Mouse (Mus musculus) layer of hippocampus, adult 2 months (tissue): Measurements from ENCODE around the gene Secisbp2. TPM values are rescaled to one million over a fixed set of nuclear protein-coding genes. Genes with fewer than 3 reads are reported as not detected.
"Not testable (repeated sequence)": the region's sequence is repeated elsewhere in the genome, so short reads cannot be mapped to it uniquely, and the experiment has no call there.

Source experiments
- DNase-seq, 2 experiments: peaks; one replicate each; pipeline ENCODE4 v3.0.0; 2022; ENCODE audit warnings: low spot score in 2 of 2
- H3K27ac ChIP-seq: fragments of 200-600 bp; 2 replicates; pipeline ENCODE4 v1.8.1; 2022
- H3K4me3 ChIP-seq: fragments of 200-600 bp; 2 replicates; pipeline ENCODE4 v1.8.1; 2022; ENCODE audit warnings: mild to moderate bottlenecking
- CTCF ChIP-seq: fragments of 200-600 bp; conservative IDR thresholded peaks from 2 replicates; pipeline ENCODE4 v1.8.1; 2022; ENCODE audit warnings: antibody characterized with exemption, mild to moderate bottlenecking, moderate library complexity
- total RNA-seq, 2 experiments: library from RNA; stranded (reverse); gene quantifications; 2 replicates each; pipeline ENCODE4 v1.2.3; 2021

The Secisbp2 gene
- total RNA-seq, 2 experiments from 2014 or later: 22.5 to 22.9 TPM

GRCm38 (mm10) chr13:51646362-51647027, 5.0 kb upstream of the Secisbp2 start:
- Histone ChIP-seq H3K27ac (no peak overlapping the region), H3K4me3 (no peak overlapping the region)
- DNase-seq: no peak
- TF ChIP-seq CTCF: no peak

- DNase-seq: no peak
- TF ChIP-seq CTCF: no peak
- Histone ChIP-seq H3K4me3 (no peak overlapping the region), H3K27ac (no peak overlapping the region)
Measured at GRCm38 (mm10) chr13:51647770-51648169, 3.7 kb upstream of the Secisbp2 start.

DNA sequence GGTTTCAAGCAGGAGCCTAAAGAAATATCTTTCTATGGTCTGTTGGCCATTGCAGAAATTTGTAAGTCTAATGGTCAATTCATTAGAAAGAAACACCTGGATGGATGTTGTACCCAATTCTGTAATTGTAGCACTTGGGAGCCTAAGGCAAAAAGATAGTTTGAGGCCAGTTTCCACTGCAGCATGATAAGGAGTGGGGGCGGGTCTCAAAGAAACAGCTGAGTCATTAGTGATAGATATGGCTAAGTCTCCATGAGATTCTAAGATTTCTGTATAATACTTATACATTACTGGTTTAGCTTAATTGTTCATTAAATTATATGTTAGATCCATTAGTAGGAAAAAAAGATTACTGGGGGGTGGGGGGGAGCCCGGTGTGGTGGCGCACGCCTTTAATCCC, 3.3 kb upstream of the Secisbp2 start:
- TF ChIP-seq CTCF: no peak
- H3K27ac ChIP-seq: no peak overlapping the region
- no peak overlapping the region for H3K4me3 ChIP-seq
- DNase-seq: no peak

DNA sequence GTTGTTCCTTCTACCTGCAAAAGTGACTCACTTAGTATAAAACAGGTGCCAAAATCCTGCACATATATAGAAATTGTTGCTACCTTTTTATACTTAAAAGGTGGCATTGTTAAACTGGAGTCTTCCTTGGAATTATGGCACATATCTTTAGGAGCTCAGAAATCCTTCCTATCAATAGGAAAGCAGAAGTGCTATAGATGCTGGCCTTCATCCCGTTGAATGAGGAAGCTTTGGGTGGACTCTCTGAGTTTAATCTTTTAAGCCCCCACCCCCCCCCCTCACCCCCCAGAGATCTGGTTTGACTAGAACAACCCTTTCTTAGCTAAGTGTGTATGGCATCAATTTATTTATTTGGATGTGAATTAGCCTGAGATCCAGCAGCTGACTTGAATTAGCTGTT, 1.8 kb upstream of the Secisbp2 start:
- no peak for TF ChIP-seq CTCF
- H3K27ac ChIP-seq: no peak overlapping the region
- H3K4me3 ChIP-seq: no peak overlapping the region
- DNase-seq: no peak

- H3K4me3 ChIP-seq: no peak overlapping the region
- no peak for TF ChIP-seq CTCF
Measured at GRCm38 (mm10) chr13:51653159-51653558, 1.7 kb downstream of the Secisbp2 start.

DNA sequence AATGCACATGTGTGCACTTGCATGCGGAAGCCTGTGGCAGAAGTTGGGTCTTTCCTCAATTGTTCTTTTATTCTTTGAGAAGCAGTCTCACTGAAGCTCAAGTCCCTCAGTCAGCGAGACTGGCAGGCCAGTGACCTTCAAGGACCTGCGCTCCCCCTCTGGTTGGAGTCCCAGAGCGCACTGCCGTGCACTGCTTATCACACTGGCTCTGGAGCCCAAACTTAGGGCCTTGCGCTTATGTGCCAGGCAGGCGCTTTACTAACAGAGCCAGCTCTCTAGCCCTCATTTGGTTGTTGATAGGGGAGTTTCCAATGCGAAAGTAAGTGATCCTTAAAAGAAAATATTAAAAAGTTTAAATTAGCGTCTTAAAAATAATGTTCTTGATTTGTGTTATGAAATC, 2.5 kb downstream of the Secisbp2 start:
- Histone ChIP-seq H3K4me3 (no peak overlapping the region), H3K27ac (no peak overlapping the region)
- DNase-seq: no peak
- no peak for TF ChIP-seq CTCF

More at GRCm38 (mm10) chr13:51653159-51653558, 1.7 kb downstream of the Secisbp2 start:
- DNase-seq: no peak
- H3K27ac ChIP-seq: no peak overlapping the region

GRCm38 (mm10) chr13:51656516-51657235, 5.2 kb downstream of the Secisbp2 start:
- DNase-seq: no peak
- no peak overlapping the region for H3K4me3 ChIP-seq
- TF ChIP-seq CTCF: no peak
- H3K27ac ChIP-seq: no peak overlapping the region

DNA sequence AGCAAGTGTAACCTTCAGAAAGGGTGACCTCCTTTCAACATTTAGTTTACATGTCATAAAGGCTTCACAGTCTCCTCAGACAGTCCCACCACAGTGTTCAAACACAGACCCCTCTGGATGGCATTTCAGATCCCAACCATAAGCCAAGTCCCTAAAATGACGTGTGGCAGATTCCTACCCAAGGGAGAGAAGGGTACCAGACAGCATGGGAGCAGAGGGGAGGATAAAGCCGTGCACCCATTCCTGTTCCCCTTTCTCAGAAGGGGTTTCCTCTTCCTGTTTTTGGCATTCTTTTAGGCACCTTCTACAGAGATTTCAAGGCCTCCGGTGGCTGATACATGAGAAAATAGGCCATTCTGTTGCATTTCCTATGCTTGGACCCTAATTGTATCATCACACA, 6.6 kb downstream of the Secisbp2 start:
- no peak for TF ChIP-seq CTCF
- Histone ChIP-seq H3K27ac (no peak overlapping the region), H3K4me3 (no peak overlapping the region)
- no peak for DNase-seq

DNA sequence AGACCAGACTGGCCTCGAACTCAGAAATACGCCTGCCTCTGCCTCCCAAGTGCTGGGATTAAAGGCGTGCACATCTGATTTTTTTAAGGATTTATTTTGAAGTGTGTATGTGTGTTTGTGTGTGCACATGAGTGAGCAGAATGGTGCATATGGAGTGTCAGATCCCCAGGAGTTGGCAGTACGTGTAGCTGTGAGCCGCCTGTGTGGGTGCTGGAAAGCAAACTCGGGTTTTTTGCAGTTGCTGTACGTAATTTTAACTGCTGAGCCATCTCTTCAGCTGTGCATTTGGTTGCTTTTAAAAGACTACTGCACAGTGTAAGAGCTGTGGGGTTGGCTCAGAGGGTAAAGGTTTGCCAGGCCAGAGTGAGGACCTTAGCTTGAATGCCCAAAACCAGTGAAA, 8.1 kb downstream of the Secisbp2 start:
- no peak for DNase-seq
- Histone ChIP-seq H3K4me3 (no peak overlapping the region), H3K27ac (0 out of 2 replicates have a peak overlapping the region, but pooled peaks have one; percentile 7)
- no peak for TF ChIP-seq CTCF

DNA sequence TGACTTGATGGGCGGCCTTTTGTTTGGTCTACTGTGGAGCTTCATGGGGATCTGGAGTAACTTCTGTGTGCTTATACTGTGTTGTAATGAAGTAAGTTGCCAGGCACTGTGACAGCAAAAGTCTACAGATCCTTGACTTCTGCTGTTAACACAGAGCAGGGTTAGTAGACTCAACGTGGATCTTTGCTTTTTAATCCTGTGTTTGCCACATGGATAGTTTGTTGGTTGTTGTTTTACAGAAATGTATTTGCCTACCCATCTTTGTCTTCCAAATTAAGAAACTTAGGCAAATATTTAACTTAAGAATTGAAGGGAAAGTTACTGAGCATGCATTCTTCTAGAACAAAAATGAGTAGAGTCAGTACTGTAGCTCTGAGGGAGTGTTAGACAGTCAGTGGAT, 12.1 kb downstream of the Secisbp2 start:
- no peak for DNase-seq
- no peak overlapping the region for H3K27ac ChIP-seq
- TF ChIP-seq CTCF: no peak
- H3K4me3 ChIP-seq: no peak overlapping the region

DNA sequence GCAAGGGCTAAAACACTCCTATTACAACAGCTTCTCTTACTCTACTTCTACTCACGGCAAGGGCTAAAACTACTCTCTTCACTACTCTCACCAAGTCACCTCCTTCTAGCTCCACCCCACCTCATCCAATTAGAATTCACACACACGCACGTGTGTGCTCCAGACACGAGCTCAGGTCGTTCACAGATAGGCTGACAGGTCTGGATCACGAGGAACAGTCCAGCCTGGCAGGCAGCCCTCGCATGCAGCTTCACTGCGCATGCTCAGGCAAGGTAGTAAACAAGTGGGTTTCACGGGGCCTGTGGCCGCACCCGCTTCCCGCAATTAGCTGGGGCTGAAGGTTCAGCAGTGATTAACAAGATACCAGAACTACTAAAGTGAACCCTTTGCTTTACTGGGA, 16.7 kb downstream of the Secisbp2 start:
- not testable (repeated sequence) for H3K4me3 ChIP-seq, H3K27ac ChIP-seq, DNase-seq

DNA sequence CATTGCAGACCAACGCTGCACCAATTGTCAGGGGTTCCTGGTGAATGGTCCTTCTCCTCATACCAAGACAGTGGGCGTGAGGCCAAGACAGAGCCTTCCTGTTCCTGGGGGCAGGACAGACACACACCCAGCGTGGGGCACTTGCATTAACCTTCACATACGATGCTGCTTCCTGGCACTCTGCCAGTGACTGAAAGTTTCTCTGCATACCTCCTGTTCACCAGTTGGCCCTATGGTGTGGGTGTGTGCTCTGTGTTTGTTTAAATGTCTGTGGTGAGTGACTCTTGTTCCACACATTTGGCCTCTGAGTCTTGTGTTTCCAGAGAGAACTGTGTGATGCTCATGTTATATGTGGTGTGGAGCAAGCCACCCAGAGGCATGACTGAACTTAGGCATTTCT, 25.1 kb downstream of the Secisbp2 start:
- DNase-seq: peak in 1 of 2 experiments; percentile 33
- Histone ChIP-seq H3K4me3 (no peak overlapping the region), H3K27ac (peak overlapping the region; percentile 50; the same call in 1 of the 2 replicates)
- no peak for TF ChIP-seq CTCF

GRCm38 (mm10) chr13:51677041-51677440, 25.5 kb downstream of the Secisbp2 start:
- no peak for TF ChIP-seq CTCF
- H3K27ac ChIP-seq: peak overlapping the region; percentile 50; the same call in 1 of the 2 replicates
- H3K4me3 ChIP-seq: no peak overlapping the region
- no peak for DNase-seq
